Mouse (Mus musculus) cortical plate, adult 2 months (tissue): ENCODE results near the gene Mvk.

Experiments
- CTCF ChIP-seq: fragments of 200-500 bp; IDR thresholded peaks from 2 replicates; pipeline ENCODE4 v1.5.1; 2011; ENCODE audit warnings: mild to moderate bottlenecking, control low read depth, low read length; ENCODE audit not compliant: insufficient read depth; ENCODE audit errors: extremely low read depth
- POLR2A ChIP-seq: fragments of 200-500 bp; IDR thresholded peaks from 2 replicates; pipeline ENCODE4 v1.6.1; 2011; ENCODE audit warnings: mild to moderate bottlenecking, low read length, control low read depth; ENCODE audit not compliant: insufficient read depth; ENCODE audit errors: extremely low read depth

DNA sequence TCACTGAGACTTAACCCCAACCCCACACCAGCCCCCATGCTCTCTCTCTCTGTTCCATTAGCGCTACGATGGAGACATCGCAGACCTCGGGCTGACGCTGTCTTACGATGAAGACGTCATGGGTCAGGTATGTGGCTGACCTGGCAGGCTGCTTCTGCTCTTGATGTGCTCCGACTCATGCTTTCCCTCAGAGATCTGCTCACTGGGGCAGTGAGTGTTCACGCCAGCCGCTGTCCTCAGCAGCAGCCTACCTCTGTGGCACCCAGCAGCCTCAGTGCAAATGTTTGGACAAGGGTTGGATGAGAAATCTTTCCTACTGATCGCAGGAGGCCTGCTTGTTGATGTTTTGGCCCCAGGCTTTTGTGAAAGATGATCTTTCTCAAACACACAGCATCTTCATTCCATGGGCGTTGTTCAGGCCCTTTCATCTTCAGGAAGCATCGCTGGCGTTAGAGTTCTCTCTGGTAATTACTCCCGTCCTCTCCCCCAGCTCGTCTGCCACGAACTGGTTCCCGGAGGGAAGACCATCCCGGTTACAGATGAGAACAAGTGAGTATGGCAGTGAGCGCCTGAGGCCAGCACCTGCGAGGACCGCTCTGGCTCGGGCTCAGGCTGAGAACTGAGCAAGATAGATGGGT is 31.6 kb upstream of the Mvk start:
- no peak for TF ChIP-seq CTCF
- TF ChIP-seq POLR2A, result no peak
